Mouse (Mus musculus) midbrain, embryonic 10.5 days (tissue): ENCODE measurements around the gene Arhgef10l. TPM values are rescaled to one million over a fixed set of nuclear protein-coding genes. Genes with fewer than 3 reads are reported as not detected.

Experiments used
- DNase-seq: peaks from one replicate; pipeline ENCODE4 v3.0.0-alpha.2; 2017; ENCODE audit warnings: low spot score
- H3K27ac ChIP-seq: fragments of 300-500 bp; sonication (generic); replicated peaks from 2 replicates; pipeline ENCODE4 v1.5.1; 2016; ENCODE audit warnings: mild to moderate bottlenecking
- H3K27me3 ChIP-seq: fragments of 300-500 bp; sonication (generic); 2 replicates; pipeline ENCODE4 v1.6.1; 2016; ENCODE audit warnings: low read depth, mild to moderate bottlenecking; ENCODE audit not compliant: poor library complexity, severe bottlenecking
- H3K36me3 ChIP-seq: fragments of 300-500 bp; sonication (generic); 2 replicates; pipeline ENCODE4 v1.6.1; 2016; ENCODE audit warnings: mild to moderate bottlenecking, moderate library complexity
- H3K4me1 ChIP-seq: fragments of 300-500 bp; sonication (generic); 2 replicates; pipeline ENCODE4 v1.6.1; 2016
- H3K4me3 ChIP-seq: fragments of 300-500 bp; sonication (generic); 2 replicates; pipeline ENCODE4 v1.5.1; 2016; ENCODE audit warnings: mild to moderate bottlenecking, moderate library complexity
- H3K9me3 ChIP-seq: fragments of 300-500 bp; sonication (generic); replicated peaks from 2 replicates; pipeline ENCODE4 v1.6.1; 2016; ENCODE audit warnings: mild to moderate bottlenecking
- WGBS: fragments of 180-500 bp; shearing (Covaris S2); methylation state at CpG from one replicate; pipeline ENCODE4 v1.1.7; 2016; 5-methylcytosine and 5-hydroxymethylcytosine counted together
- polyA plus RNA-seq: library from polyadenylated mRNA; unstranded; fragments of >200 nt; fragmentation: Nextera tagmentation; extraction: Ambion mirVana; gene quantifications from 2 replicates; pipeline ENCODE4 v1.2.1, GENCODE M21; 2016

Gene Arhgef10l
- polyA plus RNA-seq, 1 experiment from 2014 or later, result 25.1 TPM

DNA sequence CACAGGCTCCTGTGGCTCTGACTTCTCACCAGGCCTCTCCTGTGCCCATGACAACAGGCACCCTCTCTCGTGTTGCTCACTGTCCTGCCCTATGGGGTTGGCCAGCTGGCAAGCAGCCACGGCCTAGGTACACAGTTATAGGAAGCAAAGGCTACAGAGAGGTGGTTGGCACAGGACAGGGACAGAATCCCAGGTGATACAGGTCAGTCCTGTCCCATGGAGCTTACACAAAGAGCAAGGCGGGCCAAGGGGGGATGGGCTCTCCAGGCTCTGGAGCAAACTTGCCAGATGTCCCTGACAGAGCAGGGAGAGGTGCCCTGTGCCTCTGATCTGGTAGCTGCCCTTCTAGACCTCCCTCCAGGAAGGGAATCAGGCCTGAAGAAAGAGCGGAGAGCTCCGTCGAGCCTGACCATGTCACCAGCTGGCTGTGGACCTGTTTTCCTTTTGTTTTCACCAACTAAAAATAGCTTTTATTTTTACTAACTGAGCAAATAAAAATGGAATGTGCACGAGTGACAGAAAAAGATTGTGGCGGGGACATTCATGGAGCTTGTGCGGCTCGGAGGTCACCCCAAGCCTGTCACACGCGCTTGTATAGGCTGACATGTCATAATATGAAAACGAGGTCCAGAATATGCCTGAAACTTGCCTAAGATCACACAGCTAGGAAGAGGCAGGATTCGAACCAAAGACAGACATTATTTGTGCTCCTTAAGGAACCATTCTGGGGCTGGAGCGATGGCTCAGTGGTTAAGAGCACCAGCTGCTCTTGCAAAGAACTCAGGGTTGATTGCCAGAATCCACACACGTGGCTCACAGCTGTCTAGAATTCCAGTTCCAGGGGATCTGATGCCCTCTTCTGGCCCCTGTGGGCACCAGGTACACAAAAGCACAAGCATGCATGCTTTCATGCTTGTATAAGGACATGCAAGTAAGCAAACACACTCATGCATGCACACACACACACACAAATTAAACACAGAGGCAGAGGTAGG is 48.1 kb downstream of the Arhgef10l start:
- H3K4me3 ChIP-seq, result no peak overlapping the region
- DNase-seq, result no peak
- WGBS, result 77% methylated on average over 16 of the region's 16 CpGs
- peak overlapping the region; percentile 60 for H3K27ac ChIP-seq
- no peaks in the 10 kb centered on the region for H3K9me3 ChIP-seq
- peaks cover 53% of the 10 kb centered on the region for H3K4me1 ChIP-seq
- no peaks in the 10 kb centered on the region for H3K27me3 ChIP-seq
- H3K36me3 ChIP-seq, result peaks cover 49% of the 10 kb centered on the region

DNA sequence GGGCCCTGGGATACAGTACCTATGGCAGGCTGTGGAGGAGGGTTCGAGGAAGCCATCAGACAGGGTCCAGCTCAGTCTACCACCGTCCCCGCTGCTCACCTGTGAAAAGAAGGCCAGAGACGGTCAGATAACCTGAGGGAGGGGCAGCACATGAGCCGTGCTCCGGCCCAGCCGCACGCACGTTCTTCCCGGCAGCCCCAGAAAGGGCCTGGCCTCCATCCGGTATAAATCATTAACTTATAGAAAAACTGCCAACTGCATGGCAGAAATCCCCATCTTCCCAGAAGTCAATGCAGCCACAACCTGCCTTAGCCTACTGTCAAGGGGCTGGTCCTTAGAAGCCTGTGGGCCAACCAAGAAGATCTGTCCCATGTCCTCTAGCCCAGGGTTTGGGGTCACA is 48.9 kb downstream of the Arhgef10l start:
- Histone ChIP-seq H3K9me3 (no peaks in the 10 kb centered on the region), H3K4me3 (no peak overlapping the region), H3K27ac (peak overlapping the region; percentile 60), H3K4me1 (peaks cover 53% of the 10 kb centered on the region), H3K27me3 (no peaks in the 10 kb centered on the region), H3K36me3 (peaks cover 57% of the 10 kb centered on the region)
- WGBS, result 96% methylated on average over 11 of the region's 11 CpGs
- DNase-seq, result no peak

DNA sequence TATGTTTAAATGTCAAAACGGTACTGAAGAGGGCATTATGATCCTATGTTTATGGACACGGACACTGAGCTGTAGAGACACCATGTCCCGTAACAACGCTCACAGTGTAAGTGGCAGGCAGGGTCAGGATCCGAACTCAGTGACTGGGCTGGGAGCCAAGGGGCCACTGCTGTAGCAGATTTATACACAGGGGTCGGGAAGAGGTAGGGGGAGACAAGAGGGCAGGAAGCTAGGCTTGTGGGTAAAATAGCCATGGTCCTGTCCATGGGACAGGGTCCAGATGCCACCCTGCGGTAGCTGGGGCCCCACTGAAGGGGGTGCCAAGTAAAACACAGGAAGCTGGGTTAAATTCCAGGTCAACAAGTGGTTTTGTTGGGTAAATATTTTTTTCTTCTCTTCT is 49.6 kb downstream of the Arhgef10l start:
- WGBS, result 90% methylated on average over 7 of the region's 7 CpGs
- Histone ChIP-seq H3K27ac (no peak overlapping the region), H3K9me3 (no peaks in the 10 kb centered on the region), H3K4me1 (peaks cover 54% of the 10 kb centered on the region), H3K36me3 (peaks cover 58% of the 10 kb centered on the region), H3K4me3 (no peak overlapping the region), H3K27me3 (no peaks in the 10 kb centered on the region)
- no peak for DNase-seq

DNA sequence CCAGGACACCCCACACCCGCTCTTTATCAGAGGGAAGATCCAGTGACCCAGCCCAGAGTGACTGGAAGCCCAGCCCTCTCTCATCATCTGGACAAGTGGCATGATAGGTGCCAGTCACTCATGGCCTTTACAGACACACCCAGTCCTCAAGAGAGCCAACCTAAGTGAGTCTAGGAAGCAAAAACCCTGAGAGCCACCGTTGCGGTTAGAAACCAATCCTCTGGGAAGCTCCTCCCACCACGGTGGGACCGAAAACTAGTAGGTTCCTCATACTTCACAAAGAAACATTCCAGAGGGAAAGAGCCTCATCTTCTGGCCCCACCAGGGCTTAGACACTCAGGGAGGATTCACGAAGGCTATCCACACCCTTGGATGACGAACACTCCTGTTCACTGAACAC is 50.0 kb downstream of the Arhgef10l start:
- Histone ChIP-seq H3K9me3 (no peaks in the 10 kb centered on the region), H3K36me3 (peaks cover 62% of the 10 kb centered on the region), H3K27ac (peak overlapping the region; percentile 25; the same call in 1 of the 2 replicates), H3K4me3 (no peak overlapping the region), H3K4me1 (peaks cover 54% of the 10 kb centered on the region), H3K27me3 (no peaks in the 10 kb centered on the region)
- no peak for DNase-seq
- WGBS, result 90% methylated on average over 7 of the region's 7 CpGs

DNA sequence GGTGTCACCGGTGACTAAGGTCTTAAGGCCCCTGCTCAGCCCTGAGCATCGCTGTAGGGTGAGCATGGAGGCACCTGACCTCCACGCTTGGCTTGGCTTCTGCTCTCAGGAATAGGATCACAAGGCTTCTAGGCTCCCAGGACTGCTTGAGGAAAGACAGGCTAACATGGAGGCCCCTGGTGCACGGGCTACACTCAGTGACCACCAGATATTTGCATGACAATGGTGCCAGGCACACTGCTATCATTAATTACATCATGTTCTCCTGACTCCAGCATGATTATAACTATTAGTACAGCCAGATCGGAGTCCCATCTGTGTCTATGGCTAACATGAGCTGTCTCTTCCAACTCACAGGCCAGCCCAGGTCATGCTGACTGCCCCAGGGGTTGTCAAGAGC is 51.3 kb downstream of the Arhgef10l start:
- H3K36me3 ChIP-seq, result peaks cover 74% of the 10 kb centered on the region
- H3K27me3 ChIP-seq, result no peaks in the 10 kb centered on the region
- no peak for DNase-seq
- peaks cover 51% of the 10 kb centered on the region for H3K4me1 ChIP-seq
- no peak overlapping the region for H3K4me3 ChIP-seq
- H3K9me3 ChIP-seq, result no peaks in the 10 kb centered on the region
- H3K27ac ChIP-seq, result 0 out of 2 replicates have a peak overlapping the region, but pooled peaks have one; percentile 47
- WGBS, result 87% methylated on average over 5 of the region's 5 CpGs

DNA sequence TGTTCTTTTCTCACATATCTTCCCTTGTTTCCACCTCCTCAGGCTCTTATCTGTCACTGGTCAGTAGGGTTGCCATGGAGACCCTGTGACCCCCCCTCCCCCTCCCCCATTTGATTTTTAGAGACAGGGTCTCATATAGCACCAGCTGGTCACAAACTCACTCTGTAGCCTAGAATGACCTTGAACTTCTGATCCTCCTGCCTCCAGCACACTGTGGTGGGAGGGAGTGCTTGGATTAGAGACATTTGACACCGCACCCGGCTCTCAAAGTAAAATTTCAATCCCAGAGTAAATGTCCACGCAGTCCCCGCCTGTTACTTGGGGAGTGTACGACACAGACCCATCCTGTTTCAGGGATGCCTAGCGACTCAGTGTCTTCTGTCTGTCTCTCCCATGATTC is 51.7 kb downstream of the Arhgef10l start:
- WGBS, result 88% methylated on average over 6 of the region's 6 CpGs
- peaks cover 78% of the 10 kb centered on the region for H3K36me3 ChIP-seq
- 0 out of 2 replicates have a peak overlapping the region, but pooled peaks have one; percentile 47 for H3K27ac ChIP-seq
- H3K27me3 ChIP-seq, result no peaks in the 10 kb centered on the region
- no peaks in the 10 kb centered on the region for H3K9me3 ChIP-seq
- no peak for DNase-seq
- H3K4me3 ChIP-seq, result no peak overlapping the region
- H3K4me1 ChIP-seq, result peaks cover 51% of the 10 kb centered on the region

DNA sequence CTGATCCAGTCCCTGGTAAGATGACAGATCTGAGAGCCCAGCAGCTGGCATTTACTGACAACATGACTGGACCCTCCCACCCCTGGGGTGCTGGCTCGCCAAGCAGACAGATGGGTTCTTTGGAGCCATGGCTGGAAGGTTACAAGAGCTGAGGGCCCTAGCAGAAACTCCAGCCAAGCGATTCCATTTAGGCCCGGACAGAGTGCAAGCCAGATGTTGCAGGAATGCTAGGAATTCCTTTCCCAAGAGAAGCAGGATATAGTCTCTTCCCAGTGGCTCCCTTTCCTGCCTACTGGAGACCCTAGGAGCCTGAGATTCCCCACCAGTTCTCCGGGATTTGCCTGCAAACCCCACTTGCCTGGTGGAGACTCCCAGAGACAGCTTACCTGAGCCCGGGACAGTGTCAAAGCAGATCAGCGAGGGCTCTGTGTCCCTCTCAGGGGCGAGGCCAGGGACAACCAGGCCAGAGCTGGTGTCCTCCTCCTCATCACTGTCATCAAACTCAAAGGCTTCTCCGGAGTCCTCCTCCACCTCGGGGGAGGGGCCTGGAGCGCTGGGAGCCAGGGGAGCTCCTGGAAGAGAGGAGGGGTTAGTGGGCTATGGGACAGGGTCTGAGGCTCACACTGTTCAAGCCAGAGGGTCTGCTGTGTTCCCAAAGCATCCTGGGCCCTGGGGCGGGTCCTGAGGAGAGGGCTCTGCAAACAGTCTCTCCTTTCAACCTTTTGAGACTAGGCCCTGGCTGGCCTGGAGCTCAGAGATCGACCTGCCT is 54.8 kb downstream of the Arhgef10l start:
- Histone ChIP-seq H3K27ac (peak overlapping the region; percentile 57), H3K9me3 (no peaks in the 10 kb centered on the region), H3K4me3 (no peak overlapping the region), H3K4me1 (peaks cover 33% of the 10 kb centered on the region), H3K36me3 (peaks cover 96% of the 10 kb centered on the region), H3K27me3 (no peaks in the 10 kb centered on the region)
- 29% methylated on average over 12 of the region's 12 CpGs for WGBS
- peak; percentile 36 for DNase-seq

DNA sequence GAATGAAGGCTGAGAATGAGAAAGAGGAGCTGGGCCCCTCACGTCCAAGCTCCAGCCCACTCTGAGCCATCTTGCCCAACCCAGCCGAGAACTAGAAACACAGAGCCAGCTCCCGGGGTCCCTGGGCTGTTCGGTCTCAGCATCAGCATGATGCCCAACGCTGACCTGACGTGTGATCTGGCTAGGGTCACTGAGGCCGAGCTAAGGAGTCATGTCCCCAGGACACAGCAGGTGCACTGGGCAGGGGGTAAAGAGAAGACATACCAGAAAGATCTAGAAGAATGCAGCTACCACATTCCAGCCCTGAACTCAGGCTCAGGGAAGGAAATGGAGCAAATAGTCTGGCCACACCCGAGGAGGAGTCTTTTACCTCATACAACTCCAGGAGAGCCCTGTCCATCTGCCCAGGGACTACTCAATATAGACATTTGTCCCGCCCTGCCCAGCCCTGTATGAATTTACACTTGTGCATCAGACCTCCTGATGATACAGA is 57.5 kb downstream of the Arhgef10l start:
- WGBS, result 80% methylated on average over 9 of the region's 9 CpGs
- H3K4me1 ChIP-seq, result peaks cover 32% of the 10 kb centered on the region
- peaks cover 96% of the 10 kb centered on the region for H3K36me3 ChIP-seq
- H3K27ac ChIP-seq, result no peak overlapping the region
- no peaks in the 10 kb centered on the region for H3K27me3 ChIP-seq
- DNase-seq, result no peak
- no peaks in the 10 kb centered on the region for H3K9me3 ChIP-seq
- no peak overlapping the region for H3K4me3 ChIP-seq

DNA sequence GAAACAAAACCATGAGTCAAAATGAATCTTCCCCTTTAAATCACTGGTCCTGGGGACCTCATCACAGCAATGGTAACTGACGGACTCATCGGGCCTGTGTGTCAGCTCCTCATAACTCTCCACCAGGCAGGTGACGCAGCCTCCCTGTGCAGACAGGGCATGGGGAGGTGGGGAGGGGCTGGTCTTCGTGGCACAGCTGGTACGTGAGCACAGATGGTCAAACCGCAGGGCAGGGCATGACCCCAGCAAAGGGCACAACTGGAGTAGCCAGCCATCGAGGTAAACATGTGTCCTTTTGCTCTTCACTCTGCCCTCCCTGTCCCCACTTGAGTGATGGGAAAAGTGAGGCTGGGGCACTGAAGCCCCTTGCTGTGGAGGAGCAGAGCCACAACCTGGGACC is 59.0 kb downstream of the Arhgef10l start:
- no peaks in the 10 kb centered on the region for H3K27me3 ChIP-seq
- 86% methylated on average over 7 of the region's 7 CpGs for WGBS
- peaks cover 95% of the 10 kb centered on the region for H3K36me3 ChIP-seq
- H3K4me3 ChIP-seq, result no peak overlapping the region
- no peak for DNase-seq
- H3K27ac ChIP-seq, result peak overlapping the region; percentile 35; the same call in 1 of the 2 replicates
- no peaks in the 10 kb centered on the region for H3K9me3 ChIP-seq
- peaks cover 26% of the 10 kb centered on the region for H3K4me1 ChIP-seq

DNA sequence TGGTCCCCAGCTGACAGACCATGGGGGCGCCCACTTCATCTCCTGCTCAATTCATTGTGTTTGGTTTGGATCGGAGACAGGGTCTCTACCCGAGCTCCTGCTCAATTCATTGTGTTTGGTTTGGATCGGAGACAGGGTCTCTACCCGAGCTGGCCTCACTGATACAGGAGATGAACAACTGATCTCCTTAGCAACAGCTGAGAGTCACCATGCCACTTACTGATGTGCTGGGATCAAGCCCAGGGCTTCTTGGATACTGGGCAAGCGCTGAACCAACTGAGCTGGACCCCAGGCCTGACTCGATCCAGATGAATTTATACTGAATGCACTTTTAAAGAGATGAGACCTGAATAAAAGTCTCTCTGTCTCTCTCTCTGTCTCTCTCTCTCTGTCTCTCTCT is 59.6 kb downstream of the Arhgef10l start:
- 89% methylated on average over 7 of the region's 7 CpGs for WGBS
- no peak overlapping the region for H3K4me3 ChIP-seq
- H3K27ac ChIP-seq, result no peak overlapping the region; the same call in 1 of the 2 replicates
- DNase-seq, result no peak
- no peaks in the 10 kb centered on the region for H3K9me3 ChIP-seq
- peaks cover 94% of the 10 kb centered on the region for H3K36me3 ChIP-seq
- H3K4me1 ChIP-seq, result peaks cover 20% of the 10 kb centered on the region
- no peaks in the 10 kb centered on the region for H3K27me3 ChIP-seq

DNA sequence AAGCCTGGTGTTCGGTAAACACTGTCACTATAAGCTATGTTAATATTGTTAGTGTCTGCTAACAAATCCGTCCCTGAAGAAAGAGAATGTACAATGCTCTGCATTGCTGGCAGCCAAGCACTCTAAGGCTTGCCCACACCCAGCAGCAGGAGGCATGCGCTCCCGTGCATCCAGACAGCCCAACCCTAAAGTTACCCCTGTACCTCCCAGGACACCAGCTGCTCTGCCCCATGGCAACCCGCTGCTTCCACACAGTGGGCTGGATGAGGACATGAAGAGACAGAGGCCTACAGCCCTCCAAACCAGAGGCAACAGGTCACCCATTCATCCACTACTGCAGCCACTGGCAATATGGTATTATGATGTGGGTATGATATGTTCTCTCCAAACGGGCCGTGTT is 60.0 kb downstream of the Arhgef10l start:
- WGBS, result 86% methylated on average over 7 of the region's 7 CpGs
- no peaks in the 10 kb centered on the region for H3K27me3 ChIP-seq
- H3K4me3 ChIP-seq, result no peak overlapping the region
- no peaks in the 10 kb centered on the region for H3K9me3 ChIP-seq
- DNase-seq, result no peak
- no peak overlapping the region; the same call in 1 of the 2 replicates for H3K27ac ChIP-seq
- H3K4me1 ChIP-seq, result peaks cover 16% of the 10 kb centered on the region
- H3K36me3 ChIP-seq, result peaks cover 94% of the 10 kb centered on the region

DNA sequence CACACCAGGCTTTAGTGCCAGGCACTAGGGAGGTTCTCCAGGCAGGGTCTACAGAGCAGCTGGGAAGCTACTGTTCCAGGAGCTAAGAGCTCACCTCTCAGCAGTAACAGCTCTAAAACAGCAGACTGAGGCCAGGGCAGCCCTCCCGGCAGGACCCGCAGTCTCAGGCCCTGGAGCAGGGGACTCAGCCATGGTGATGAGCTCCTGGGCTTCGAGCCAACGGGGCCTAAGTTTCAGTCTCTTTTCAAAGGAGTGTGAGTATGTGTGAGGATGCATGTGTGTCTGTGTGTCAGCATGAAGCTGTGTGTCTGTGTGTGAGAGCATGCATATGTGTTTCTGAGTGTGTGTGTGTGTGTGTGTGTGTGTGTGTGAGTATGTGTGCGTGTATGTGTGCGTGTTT is 60.6 kb downstream of the Arhgef10l start:
- Histone ChIP-seq H3K4me1 (peaks cover 10% of the 10 kb centered on the region), H3K36me3 (peaks cover 94% of the 10 kb centered on the region), H3K4me3 (no peak overlapping the region), H3K27me3 (no peaks in the 10 kb centered on the region), H3K9me3 (no peaks in the 10 kb centered on the region), H3K27ac (no peak overlapping the region)
- DNase-seq, result no peak
- WGBS, result 92% methylated on average over 6 of the region's 6 CpGs
